In the genomic region with DNA sequence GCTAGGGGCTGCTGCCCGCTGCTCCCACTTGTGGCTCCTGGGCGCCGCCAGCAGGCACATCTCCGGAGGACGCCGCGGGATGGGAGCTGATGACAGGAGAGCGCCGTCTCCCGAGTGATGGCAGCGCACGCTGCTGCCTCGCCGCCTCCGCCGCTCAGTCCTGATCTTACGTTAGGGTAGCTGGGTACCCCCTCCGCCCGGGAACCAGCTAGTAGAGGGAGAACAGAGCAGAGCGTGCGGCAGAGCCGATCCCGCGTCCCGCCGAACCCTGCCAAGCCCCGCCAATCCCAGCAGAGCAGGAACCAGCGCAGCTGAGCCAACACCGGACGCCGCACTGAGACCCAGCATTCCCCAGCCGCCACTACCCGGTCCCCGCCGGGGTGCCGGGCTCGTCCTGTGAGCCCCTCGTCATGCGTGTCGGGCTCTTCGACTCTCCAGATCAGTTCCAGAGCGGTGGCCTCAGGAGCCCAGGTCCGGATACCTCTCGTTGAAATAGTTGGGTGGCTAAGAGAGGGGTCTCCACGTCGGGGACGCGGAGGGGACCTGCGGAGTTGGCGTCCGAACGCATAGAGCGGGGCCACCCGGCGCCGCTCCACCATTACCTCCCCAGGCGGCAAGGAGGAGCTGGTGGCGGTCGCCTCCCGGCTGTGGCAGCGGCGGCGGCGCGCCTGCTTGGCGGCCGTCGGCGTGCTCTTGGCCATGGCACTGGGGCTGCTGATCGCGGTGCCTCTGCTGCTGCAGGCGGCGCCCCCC, we compare ENCODE assay signal across 8 mouse cellular contexts. TPM values are rescaled to one million over a fixed set of nuclear protein-coding genes. Genes with fewer than 3 reads are reported as not detected.
DNase-seq lines count a peak whose midpoint lies in the region; ATAC-seq and TF ChIP-seq lines count a peak whose summit lies in the region.

Gene C1ql2, plus strand, starts transcription at position 164 of the 753 bp plus-strand sequence.

- no peak within 1 kb of the TSS for H3K27ac ChIP-seq in heart, embryonic 11.5 days (ENCODE audit: low read depth, low read length)
- no peak within 1 kb of the TSS for H3K27ac ChIP-seq in forebrain, embryonic 14.5 days (ENCODE audit: low read depth, low read length)
- H3K27ac ChIP-seq in neural tube, embryonic 12.5 days, result no peak within 1 kb of the TSS

- peaks cover 74% of the 10 kb centered on the region for H3K27me3 ChIP-seq in heart, embryonic 11.5 days (ENCODE audit: control insufficient read depth, insufficient read depth, low read length)
- peaks cover 3% of the 10 kb centered on the region; the same call in 1 of the 2 replicates for H3K27me3 ChIP-seq in G1E (ENCODE audit: insufficient read depth, low read length)
- H3K27me3 ChIP-seq in forebrain, embryonic 14.5 days (replicated peaks; ENCODE audit: control insufficient read depth, insufficient read depth, low read length), result peaks cover 67% of the 10 kb centered on the region
- H3K27me3 ChIP-seq in neural tube, embryonic 12.5 days (replicated peaks), result peaks cover 83% of the 10 kb centered on the region

- peak within 1 kb of the TSS; percentile 43 for H3K4me3 ChIP-seq in heart, embryonic 11.5 days (ENCODE audit: low read depth, low read length)
- peak within 1 kb of the TSS; percentile 24; the same call in 1 of the 2 replicates for H3K4me3 ChIP-seq in G1E (ENCODE audit: low read depth, low read length)
- H3K4me3 ChIP-seq in forebrain, embryonic 14.5 days (ENCODE audit: low read depth, low read length), result peak within 1 kb of the TSS; percentile 36
- H3K4me3 ChIP-seq in neural tube, embryonic 12.5 days, result peak within 1 kb of the TSS; percentile 31

- DNase-seq in heart, adult 8-10 months (ENCODE audit: low spot score), result no peak
- DNase-seq in G1E (ENCODE audit: low spot score), result no peak
- peak; percentile 59 for DNase-seq in forebrain, embryonic 14.5 days (ENCODE audit: low spot score)
- peak; percentile 56 to 64 for DNase-seq in layer of hippocampus, postnatal 25 days (ENCODE audit: extremely low spot score in 1 of 2, low spot score in 1 of 2)
- DNase-seq in ovary, postnatal 10 days (ENCODE audit: low spot score), result no peak

- WGBS in heart, embryonic 11.5 days (ENCODE audit: insufficient replicate concordance), result under 1% methylated on average over 67 of the region's 73 CpGs
- under 1% methylated on average over 65 of the region's 73 CpGs for WGBS in forebrain, embryonic 14.5 days
- under 1% methylated on average over 71 of the region's 73 CpGs for WGBS in neural tube, embryonic 12.5 days

- H3K9me3 ChIP-seq in heart, embryonic 11.5 days (replicated peaks; ENCODE audit: control insufficient read depth, low read length), result no peaks in the 10 kb centered on the region
- peaks cover 35% of the 10 kb centered on the region for H3K9me3 ChIP-seq in G1E (replicated peaks)
- H3K9me3 ChIP-seq in forebrain, embryonic 14.5 days (replicated peaks; ENCODE audit: control insufficient read depth, low read length), result no peaks in the 10 kb centered on the region
- H3K9me3 ChIP-seq in neural tube, embryonic 12.5 days, result no peaks in the 10 kb centered on the region

- peak; percentile 23; the same call in 1 of the 2 replicates for ATAC-seq in heart, embryonic 11.5 days (replicated peaks; ENCODE audit: insufficient number of reproducible peaks, low FRiP score, low TSS enrichment)
- no peak for ATAC-seq in G1E (ENCODE audit: extremely low read depth, insufficient number of reproducible peaks, low FRiP score, poor library complexity, severe bottlenecking)
- ATAC-seq in forebrain, embryonic 14.5 days, result peak; percentile 79
- peak; percentile 37 for ATAC-seq in neural tube, embryonic 12.5 days (ENCODE audit: low FRiP score, low read depth)
- ATAC-seq in erythroblast, adult 5-6 weeks (replicated peaks; ENCODE audit: low FRiP score, poor library complexity, severe bottlenecking), result no peak

- H3K36me3 ChIP-seq in heart, embryonic 11.5 days (ENCODE audit: control insufficient read depth, insufficient read depth, low read length), result no peaks in the 10 kb centered on the region
- H3K36me3 ChIP-seq in G1E (replicated peaks), result no peaks in the 10 kb centered on the region
- H3K36me3 ChIP-seq in forebrain, embryonic 14.5 days (ENCODE audit: control insufficient read depth, insufficient read depth, low read length), result no peaks in the 10 kb centered on the region
- no peaks in the 10 kb centered on the region for H3K36me3 ChIP-seq in neural tube, embryonic 12.5 days

- H3K4me2 ChIP-seq in heart, embryonic 11.5 days, result peak within 1 kb of the TSS; percentile 76
- H3K4me2 ChIP-seq in forebrain, embryonic 14.5 days (ENCODE audit: low read length), result peak within 1 kb of the TSS; percentile 66
- H3K4me2 ChIP-seq in neural tube, embryonic 12.5 days (replicated peaks), result peak within 1 kb of the TSS; percentile 63

- peaks cover 4% of the 10 kb centered on the region; the same call in 1 of the 2 replicates for H3K4me1 ChIP-seq in heart, embryonic 11.5 days (ENCODE audit: control insufficient read depth, insufficient read depth, low read length)
- H3K4me1 ChIP-seq in G1E (ENCODE audit: insufficient read depth, low read depth, low read length), result no peaks in the 10 kb centered on the region
- peaks cover 11% of the 10 kb centered on the region for H3K4me1 ChIP-seq in forebrain, embryonic 14.5 days (ENCODE audit: control insufficient read depth, insufficient read depth, low read length)
- peaks cover 24% of the 10 kb centered on the region; the same call in 1 of the 2 replicates for H3K4me1 ChIP-seq in neural tube, embryonic 12.5 days

- TF ChIP-seq CTCF in G1E (IDR thresholded peaks at IDR 0.05; ENCODE audit: low read depth, low read length), result no peak

- 0 out of 2 replicates have a peak within 1 kb of the TSS, but pooled peaks have one; percentile 16 for H3K9ac ChIP-seq in heart, embryonic 11.5 days (ENCODE audit: low read depth, low read length)
- H3K9ac ChIP-seq in forebrain, embryonic 14.5 days (ENCODE audit: low read length), result peak within 1 kb of the TSS; percentile 45; the same call in 1 of the 2 replicates
- peak within 1 kb of the TSS; percentile 40 for H3K9ac ChIP-seq in neural tube, embryonic 12.5 days

RNA-seq across cellular contexts. Expression of gene C1ql2, which starts in this region (rescaled TPM):
- polyA plus RNA-seq in heart, embryonic 11.5 days (2014; fragmentation: Nextera tagmentation; extraction: Ambion mirVana), result not detected in 2 replicates
- under 1 TPM in 1 of 4 experiments, not detected in 3; 0.14 TPM for total RNA-seq in heart, adult 8-10 months (2022)
- total RNA-seq in G1E (2014; fragmentation: Nextera tagmentation) (not detected in 2 replicates), G1E (2017) (0.11 TPM in 1 of 2 replicates, not detected in the other)
- not detected in 2 replicates for polyA plus RNA-seq in G1E (2012)
- polyA plus RNA-seq in forebrain, embryonic 14.5 days (2014; fragmentation: Nextera tagmentation; extraction: Ambion mirVana), result 0.52 and 1.1 TPM in 2 replicates
- total RNA-seq in layer of hippocampus, postnatal 25 days (2021), result 10 to 100 TPM; 85.2 to 89.5 TPM
- polyA plus RNA-seq in neural tube, embryonic 12.5 days (2016; fragmentation: Nextera tagmentation; extraction: Ambion mirVana), result 0.19 and 0.42 TPM in 2 replicates
- not detected in 2 replicates for total RNA-seq in erythroblast, adult 5-6 weeks (2015; ENCODE audit: low replicate concordance)
- not detected in 2 replicates for total RNA-seq in erythroblast, adult 5-6 weeks (2017; ENCODE audit: low replicate concordance)

Comparison
In these comparisons a context has a peak if more than half of its experiments do, and no peak if none do; other contexts are left out.
1. RNA of gene C1ql2 (total RNA-seq): 85.2 to 89.5 TPM in layer of hippocampus, postnatal 25 days; 0.11 TPM in G1E, 0.14 TPM in heart, adult 8-10 months and not detected in erythroblast, adult 5-6 weeks; every median in the first group is over 10 times any median in the second.
2. Peak in ATAC-seq, H3K4me3 ChIP-seq, H3K9ac ChIP-seq and H3K4me2 ChIP-seq in heart, embryonic 11.5 days; RNA of the gene not detected or under 1 TPM.
3. Peak in ATAC-seq, H3K4me3 ChIP-seq, H3K9ac ChIP-seq and H3K4me2 ChIP-seq in neural tube, embryonic 12.5 days; RNA of the gene not detected or under 1 TPM.
4. DNase-seq: peak in forebrain, embryonic 14.5 days (single experiment) and layer of hippocampus, postnatal 25 days (2 of 2); none in heart, adult 8-10 months (single experiment), G1E (single experiment) and ovary, postnatal 10 days (single experiment).
5. Peak in every context shown above with its lines, with median percentiles within 50 percentile points of each other: H3K4me2 ChIP-seq, H3K4me3 ChIP-seq and H3K9ac ChIP-seq.